Mouse (Mus musculus): ENCODE results near the gene Ptchd3. TPM values are rescaled to one million over a fixed set of nuclear protein-coding genes. Genes with fewer than 3 reads are reported as not detected.

Gene Ptchd3
- polyA plus RNA-seq, 1 experiment from 2014 or later = not detected

DNA sequence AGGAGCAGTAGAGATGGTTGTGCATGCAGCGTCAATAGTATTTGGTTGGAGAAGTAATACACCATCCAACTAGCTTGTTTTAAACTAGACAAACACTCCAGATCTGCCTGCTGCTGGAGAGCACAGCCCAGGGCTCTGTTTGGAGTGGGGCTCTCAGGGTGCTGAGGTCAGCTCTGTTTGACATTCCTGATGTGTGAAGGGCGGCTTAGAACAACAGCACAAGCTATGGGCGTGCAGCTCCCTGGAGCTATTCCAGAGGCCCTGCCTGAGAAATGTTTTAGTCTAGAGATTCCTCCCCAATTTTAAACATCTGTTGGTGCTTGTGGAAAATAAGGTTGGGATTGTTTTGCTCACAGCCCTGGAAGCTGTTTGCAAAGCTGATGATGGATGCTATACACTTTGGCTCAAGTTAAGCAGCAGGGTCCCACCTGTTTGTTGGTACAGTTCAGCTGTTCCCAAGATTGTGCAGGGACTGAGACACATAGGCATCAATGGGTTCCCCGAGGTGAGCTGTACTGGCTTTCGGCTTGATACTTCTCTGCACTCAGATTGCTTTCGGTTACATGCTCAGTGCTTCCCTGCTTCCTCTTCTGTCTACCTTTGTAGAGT lies 35.4 kb upstream of the Ptchd3 start:
- Histone ChIP-seq H3K4me1 (replicated peaks; ENCODE audit: control insufficient read depth, insufficient read depth, low read length) (no peaks in the 10 kb centered on the region), H3K9ac (ENCODE audit: low read length) (no peak overlapping the region), H3K27me3 (ENCODE audit: control insufficient read depth, insufficient read depth, low read length) (no peaks in the 10 kb centered on the region), H3K9me3 (ENCODE audit: control insufficient read depth, low read length) (no peaks in the 10 kb centered on the region), H3K36me3 (ENCODE audit: control insufficient read depth, insufficient read depth, low read length) (no peaks in the 10 kb centered on the region), H3K4me2 (ENCODE audit: low read depth, low read length, severe bottlenecking) (no peak overlapping the region), H3K4me3 (ENCODE audit: low read depth, low read length) (no peak overlapping the region), H3K27ac (ENCODE audit: low read depth, low read length) (no peak overlapping the region)
- WGBS = 74% methylated on average over 6 of the region's 6 CpGs
- no peak for DNase-seq (ENCODE audit: low spot score)
- ATAC-seq (replicated peaks; ENCODE audit: low FRiP score) = no peak

DNA sequence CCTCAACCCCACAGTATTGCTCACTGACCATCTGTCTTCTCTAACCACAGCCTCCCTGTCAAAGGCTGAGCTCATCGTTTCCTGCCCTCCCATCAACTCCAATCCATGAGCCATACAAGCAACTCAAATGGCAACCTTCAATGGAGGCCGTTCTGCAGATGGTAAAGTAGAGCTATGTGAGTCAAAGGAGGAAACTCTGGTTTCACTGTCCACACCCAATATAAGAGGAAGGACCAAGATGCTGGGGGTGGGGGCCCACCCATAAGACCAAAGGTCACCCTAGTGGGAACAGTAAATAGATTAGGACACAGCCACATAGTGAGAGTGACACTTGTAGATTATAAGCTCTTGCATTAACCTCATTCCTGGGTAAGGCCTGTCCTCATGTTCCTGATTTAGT lies 34.1 kb upstream of the Ptchd3 start:
- Histone ChIP-seq H3K4me3 (ENCODE audit: low read depth, low read length) (no peak overlapping the region), H3K27me3 (ENCODE audit: control insufficient read depth, insufficient read depth, low read length) (no peaks in the 10 kb centered on the region), H3K9me3 (ENCODE audit: control insufficient read depth, low read length) (no peaks in the 10 kb centered on the region), H3K4me1 (replicated peaks; ENCODE audit: control insufficient read depth, insufficient read depth, low read length) (no peaks in the 10 kb centered on the region), H3K36me3 (ENCODE audit: control insufficient read depth, insufficient read depth, low read length) (no peaks in the 10 kb centered on the region), H3K4me2 (ENCODE audit: low read depth, low read length, severe bottlenecking) (no peak overlapping the region), H3K27ac (ENCODE audit: low read depth, low read length) (no peak overlapping the region), H3K9ac (ENCODE audit: low read length) (no peak overlapping the region)
- 92% methylated on average over 2 of the region's 2 CpGs for WGBS
- ATAC-seq (replicated peaks; ENCODE audit: low FRiP score) (no peak), DNase-seq (ENCODE audit: low spot score) (no peak)

DNA sequence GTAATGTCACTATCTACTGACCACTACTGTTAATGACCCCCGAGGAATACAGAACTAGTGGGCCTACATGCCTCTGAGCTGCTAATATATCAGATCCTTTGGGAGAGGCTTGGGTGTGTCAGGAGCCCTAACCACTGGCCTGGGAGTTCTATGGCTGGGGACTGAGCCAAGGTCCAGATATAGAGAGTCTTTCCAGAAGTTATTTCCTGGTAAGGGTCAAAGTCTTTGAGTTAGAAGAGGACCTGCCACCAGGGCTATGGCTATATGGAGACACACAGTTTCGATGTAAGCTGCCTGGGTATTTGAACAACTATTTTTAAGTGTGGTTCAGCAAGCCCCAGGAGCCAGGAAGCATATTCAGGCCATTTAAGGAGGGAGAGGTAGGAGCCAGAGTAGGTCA lies 31.5 kb upstream of the Ptchd3 start:
- no peaks in the 10 kb centered on the region for H3K36me3 ChIP-seq (ENCODE audit: control insufficient read depth, insufficient read depth, low read length)
- ATAC-seq (replicated peaks; ENCODE audit: low FRiP score) = no peak
- H3K9ac ChIP-seq (ENCODE audit: low read length) = no peak overlapping the region
- no peaks in the 10 kb centered on the region for H3K4me1 ChIP-seq (replicated peaks; ENCODE audit: control insufficient read depth, insufficient read depth, low read length)
- no peak overlapping the region for H3K27ac ChIP-seq (ENCODE audit: low read depth, low read length)
- H3K27me3 ChIP-seq (ENCODE audit: control insufficient read depth, insufficient read depth, low read length) = no peaks in the 10 kb centered on the region
- 88% methylated on average over 2 of the region's 2 CpGs for WGBS
- H3K4me2 ChIP-seq (ENCODE audit: low read depth, low read length, severe bottlenecking) = no peak overlapping the region
- no peaks in the 10 kb centered on the region for H3K9me3 ChIP-seq (ENCODE audit: control insufficient read depth, low read length)
- no peak overlapping the region for H3K4me3 ChIP-seq (ENCODE audit: low read depth, low read length)
- no peak for DNase-seq (ENCODE audit: low spot score)

DNA sequence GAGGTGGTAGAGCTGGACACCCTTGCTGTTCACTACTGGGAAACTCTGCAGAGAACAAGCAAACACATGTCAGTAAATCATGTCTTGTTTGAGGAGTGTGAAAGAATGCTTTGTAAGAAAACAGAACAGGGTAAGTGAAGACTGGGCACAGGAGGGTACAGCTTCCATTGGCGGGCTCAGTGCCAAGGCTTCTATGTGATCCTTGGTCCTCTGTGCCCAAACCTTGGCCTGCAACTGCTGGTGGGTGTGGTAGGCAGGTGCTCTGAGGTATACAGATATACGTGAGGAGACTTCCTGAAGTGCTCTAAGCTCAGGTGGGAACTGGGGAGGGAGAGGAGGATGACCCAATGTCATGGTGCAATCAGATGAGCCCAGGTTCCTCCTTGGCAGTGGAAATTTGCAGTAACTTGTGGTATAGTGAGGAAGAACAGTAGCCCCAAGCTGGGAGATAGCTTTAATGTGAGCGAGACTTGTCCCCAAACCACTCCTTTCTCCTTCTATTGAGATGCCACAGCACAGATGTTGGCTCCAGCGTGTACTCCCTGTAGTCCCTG lies 30.2 kb upstream of the Ptchd3 start:
- DNase-seq (ENCODE audit: low spot score) (no peak), ATAC-seq (replicated peaks; ENCODE audit: low FRiP score) (no peak)

DNA sequence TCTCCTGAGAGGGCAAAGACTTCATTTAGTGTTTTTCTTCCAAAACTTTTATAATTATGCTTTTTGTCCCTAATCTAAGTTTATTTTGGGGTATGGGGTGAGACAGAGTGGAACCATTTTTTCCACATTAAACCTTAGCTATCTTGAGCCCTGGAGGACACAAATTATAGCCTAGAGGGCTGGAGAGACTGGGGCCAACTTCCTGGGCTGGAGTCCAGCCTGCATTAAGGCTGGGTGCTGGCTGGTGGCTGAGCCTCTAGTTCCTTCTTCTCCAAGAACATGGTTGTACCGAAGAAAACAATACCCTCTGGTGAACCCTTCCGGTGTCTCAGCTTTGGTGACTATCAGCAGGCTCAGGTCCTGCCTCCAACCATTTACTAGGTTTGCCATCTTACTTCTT lies 27.3 kb upstream of the Ptchd3 start:
- H3K9me3 ChIP-seq (ENCODE audit: control insufficient read depth, low read length) = no peaks in the 10 kb centered on the region
- no peak for ATAC-seq (replicated peaks; ENCODE audit: low FRiP score)
- no peak overlapping the region for H3K4me3 ChIP-seq (ENCODE audit: low read depth, low read length)
- H3K4me1 ChIP-seq (replicated peaks; ENCODE audit: control insufficient read depth, insufficient read depth, low read length) = no peaks in the 10 kb centered on the region
- DNase-seq (ENCODE audit: low spot score) = no peak
- H3K27ac ChIP-seq (ENCODE audit: low read depth, low read length) = no peak overlapping the region
- H3K9ac ChIP-seq (ENCODE audit: low read length) = no peak overlapping the region
- no peaks in the 10 kb centered on the region for H3K36me3 ChIP-seq (ENCODE audit: control insufficient read depth, insufficient read depth, low read length)
- H3K4me2 ChIP-seq (ENCODE audit: low read depth, low read length, severe bottlenecking) = no peak overlapping the region
- WGBS = 93% methylated on average over 2 of the region's 2 CpGs
- no peaks in the 10 kb centered on the region for H3K27me3 ChIP-seq (ENCODE audit: control insufficient read depth, insufficient read depth, low read length)

More for the DNA sequence above, 30.2 kb upstream of the Ptchd3 start:
- no peaks in the 10 kb centered on the region for H3K4me1 ChIP-seq (replicated peaks; ENCODE audit: control insufficient read depth, insufficient read depth, low read length)
- no peaks in the 10 kb centered on the region for H3K36me3 ChIP-seq (ENCODE audit: control insufficient read depth, insufficient read depth, low read length)
- H3K4me2 ChIP-seq (ENCODE audit: low read depth, low read length, severe bottlenecking) = no peak overlapping the region
- no peak overlapping the region for H3K4me3 ChIP-seq (ENCODE audit: low read depth, low read length)
- no peaks in the 10 kb centered on the region for H3K9me3 ChIP-seq (ENCODE audit: control insufficient read depth, low read length)
- no peak overlapping the region for H3K9ac ChIP-seq (ENCODE audit: low read length)
- no peak overlapping the region for H3K27ac ChIP-seq (ENCODE audit: low read depth, low read length)
- 86% methylated on average over 4 of the region's 4 CpGs for WGBS
- H3K27me3 ChIP-seq (ENCODE audit: control insufficient read depth, insufficient read depth, low read length) = no peaks in the 10 kb centered on the region

DNA sequence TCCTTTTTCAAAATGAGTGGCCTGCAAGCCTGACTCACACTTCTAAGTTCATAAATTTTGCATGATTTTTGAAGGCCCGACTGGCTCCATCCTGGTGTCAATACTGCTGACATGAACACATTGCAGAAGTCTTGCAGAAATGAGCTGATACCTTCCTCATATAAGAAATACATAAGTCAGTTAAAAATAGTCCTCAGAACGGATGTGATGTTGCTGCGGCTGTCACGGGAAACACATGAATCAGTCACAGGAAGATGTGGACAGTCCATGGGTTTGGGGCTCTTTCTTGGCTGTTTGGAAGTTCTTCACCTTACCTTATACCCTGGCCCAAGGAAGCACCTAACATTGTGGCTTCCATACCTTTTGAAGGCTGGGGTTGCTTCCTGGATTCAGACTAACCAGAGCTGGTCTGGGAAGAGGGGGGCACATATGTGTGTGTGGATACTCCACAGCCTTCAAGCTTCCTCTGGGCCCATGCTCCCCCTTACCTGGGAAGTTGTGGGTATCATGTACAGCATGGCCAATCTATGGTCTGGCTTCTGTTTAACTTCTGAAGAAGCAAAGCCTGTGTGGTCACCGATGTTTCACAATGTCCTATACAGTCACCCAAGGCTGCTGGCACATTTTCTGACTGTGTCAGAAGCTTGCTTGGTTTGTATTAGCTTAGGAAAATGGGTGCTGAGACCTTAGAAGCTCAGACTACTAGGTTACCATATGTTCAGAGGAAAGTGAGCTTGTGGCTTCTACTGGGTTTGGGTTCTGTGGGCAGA lies 25.6 kb upstream of the Ptchd3 start:
- no peak overlapping the region for H3K4me3 ChIP-seq (ENCODE audit: low read depth, low read length)
- ATAC-seq (replicated peaks; ENCODE audit: low FRiP score) (no peak), DNase-seq (ENCODE audit: low spot score) (no peak)
- no peaks in the 10 kb centered on the region for H3K4me1 ChIP-seq (replicated peaks; ENCODE audit: control insufficient read depth, insufficient read depth, low read length)
- H3K27ac ChIP-seq (ENCODE audit: low read depth, low read length) = no peak overlapping the region
- no peaks in the 10 kb centered on the region for H3K36me3 ChIP-seq (ENCODE audit: control insufficient read depth, insufficient read depth, low read length)
- H3K4me2 ChIP-seq (ENCODE audit: low read depth, low read length, severe bottlenecking) = no peak overlapping the region
- no peaks in the 10 kb centered on the region for H3K9me3 ChIP-seq (ENCODE audit: control insufficient read depth, low read length)
- H3K27me3 ChIP-seq (ENCODE audit: control insufficient read depth, insufficient read depth, low read length) = no peaks in the 10 kb centered on the region
- H3K9ac ChIP-seq (ENCODE audit: low read length) = no peak overlapping the region
- 90% methylated on average over 5 of the region's 5 CpGs for WGBS

DNA sequence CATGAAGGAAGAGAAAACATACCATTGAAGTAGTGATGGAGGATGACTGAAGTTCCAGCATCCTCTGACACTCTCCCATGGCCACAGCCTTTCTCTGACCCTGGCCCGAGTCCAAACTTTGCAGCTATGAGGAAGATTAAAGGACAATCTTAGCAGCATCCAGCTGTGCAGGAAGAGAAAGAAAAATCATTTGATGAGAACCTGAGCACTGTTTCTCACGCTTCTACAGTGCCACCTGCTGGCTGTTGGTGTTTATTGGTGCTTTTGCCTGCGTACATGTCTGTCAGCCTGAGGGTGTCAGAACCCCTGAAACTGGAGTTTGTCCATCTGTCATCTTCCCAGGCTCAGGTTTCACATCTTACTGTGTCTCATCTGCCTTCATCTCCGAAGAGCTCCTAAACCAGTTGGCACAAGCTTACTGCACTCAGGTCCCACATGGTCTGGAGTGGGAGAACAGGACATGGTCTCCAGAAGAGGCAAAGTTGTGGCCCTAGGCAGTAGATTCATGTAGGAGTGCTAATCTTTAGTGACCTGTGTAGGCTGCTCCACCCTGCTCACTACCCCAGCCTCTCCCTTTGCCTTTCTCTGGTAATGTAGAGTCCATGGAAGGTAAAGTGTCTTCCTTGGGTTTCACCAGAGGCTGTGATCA lies 21.7 kb upstream of the Ptchd3 start:
- 0 out of 2 replicates have a peak, but pooled peaks have one; percentile 10 for ATAC-seq (replicated peaks; ENCODE audit: low FRiP score)

DNA sequence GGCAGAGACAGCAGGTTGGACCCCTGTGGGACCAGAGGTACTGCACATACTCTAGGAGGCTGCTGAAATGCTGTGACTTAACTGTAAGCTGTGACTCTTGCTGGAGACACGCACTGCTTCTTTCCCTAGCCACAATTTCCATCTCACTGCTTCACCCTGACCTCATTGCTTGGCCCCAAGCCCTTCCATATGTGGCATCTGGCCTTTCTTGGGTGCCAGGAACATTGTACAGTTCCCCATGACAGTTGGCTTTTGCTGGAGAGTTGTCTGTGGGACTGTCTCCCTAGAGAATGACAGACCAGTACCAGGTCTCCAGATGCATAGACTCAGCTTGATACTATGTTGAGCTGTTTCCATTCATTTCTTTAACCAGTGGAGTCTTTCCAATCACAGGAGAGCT lies 21.2 kb upstream of the Ptchd3 start:
- Histone ChIP-seq H3K9ac (ENCODE audit: low read length) (no peak overlapping the region), H3K36me3 (ENCODE audit: control insufficient read depth, insufficient read depth, low read length) (no peaks in the 10 kb centered on the region), H3K4me2 (ENCODE audit: low read depth, low read length, severe bottlenecking) (no peak overlapping the region), H3K27ac (ENCODE audit: low read depth, low read length) (no peak overlapping the region), H3K4me3 (ENCODE audit: low read depth, low read length) (no peak overlapping the region), H3K27me3 (ENCODE audit: control insufficient read depth, insufficient read depth, low read length) (no peaks in the 10 kb centered on the region), H3K4me1 (replicated peaks; ENCODE audit: control insufficient read depth, insufficient read depth, low read length) (no peaks in the 10 kb centered on the region), H3K9me3 (ENCODE audit: control insufficient read depth, low read length) (no peaks in the 10 kb centered on the region)
- DNase-seq (ENCODE audit: low spot score) (no peak), ATAC-seq (replicated peaks; ENCODE audit: low FRiP score) (no peak)
- 50% methylated on average over 1 of the region's 1 CpGs for WGBS

More for the DNA sequence above, 21.7 kb upstream of the Ptchd3 start:
- 9% methylated on average over 4 of the region's 4 CpGs for WGBS
- H3K4me2 ChIP-seq (ENCODE audit: low read depth, low read length, severe bottlenecking) = no peak overlapping the region
- DNase-seq (ENCODE audit: low spot score) = peak; percentile 87
- no peaks in the 10 kb centered on the region for H3K36me3 ChIP-seq (ENCODE audit: control insufficient read depth, insufficient read depth, low read length)
- no peaks in the 10 kb centered on the region for H3K27me3 ChIP-seq (ENCODE audit: control insufficient read depth, insufficient read depth, low read length)
- no peak overlapping the region for H3K27ac ChIP-seq (ENCODE audit: low read depth, low read length)
- no peaks in the 10 kb centered on the region for H3K9me3 ChIP-seq (ENCODE audit: control insufficient read depth, low read length)
- no peak overlapping the region for H3K9ac ChIP-seq (ENCODE audit: low read length)
- H3K4me1 ChIP-seq (replicated peaks; ENCODE audit: control insufficient read depth, insufficient read depth, low read length) = no peaks in the 10 kb centered on the region
- no peak overlapping the region for H3K4me3 ChIP-seq (ENCODE audit: low read depth, low read length)

Data from forebrain, embryonic 11.5 days (tissue).